Mouse (Mus musculus) G1E (cell line): ENCODE measurements at regions not wholly inside any gene's neighbourhood (a gene's known extent, or its start where the extent isn't known, plus 50 kb on each side); places are given as distances from the start of the nearest gene placed in this dataset.

Source experiments
- CTCF ChIP-seq: IDR thresholded peaks from 2 replicates; pipeline ENCODE4 v1.5.1; 2012; ENCODE audit warnings: low read depth, low read length, inconsistent platforms, mixed read lengths
- GATA1 ChIP-seq: IDR thresholded peaks from 2 replicates; pipeline ENCODE4 v1.6.1; 2012; ENCODE audit warnings: borderline replicate concordance, low read length, inconsistent platforms, mixed read lengths
- GATA2 ChIP-seq: IDR thresholded peaks from 2 replicates; pipeline ENCODE4 v1.6.1; 2012; ENCODE audit warnings: low read depth, low read length, inconsistent platforms, borderline replicate concordance
- POLR2AphosphoS5 ChIP-seq: IDR thresholded peaks from 2 replicates; pipeline ENCODE4 v1.6.1; 2012; ENCODE audit warnings: low read depth, low read length, inconsistent platforms; ENCODE audit not compliant: insufficient replicate concordance
- TAL1 ChIP-seq: conservative IDR thresholded peaks from 2 replicates; pipeline ENCODE4 v1.6.1; 2012; ENCODE audit warnings: low read depth, low read length, inconsistent platforms, mixed read lengths

GRCm38 (mm10) chr8:10845607-10846006 is 162.7 kb downstream of the Irs2 start:
- TF ChIP-seq CTCF, result no peak
- TF ChIP-seq TAL1, result no peak
- TF ChIP-seq GATA1, result no peak
- no peak for TF ChIP-seq POLR2AphosphoS5
- no peak for TF ChIP-seq GATA2
